Mouse (Mus musculus): ENCODE results near the gene C2cd3.

GRCm38 (mm10) chr7:100465248-100465647, 93.2 kb downstream of the C2cd3 start:
- TF ChIP-seq CTCF (IDR thresholded peaks at IDR 0.05; ENCODE audit: control insufficient read depth, insufficient read depth, insufficient replicate concordance, low read depth, low read length) (no peak), POLR2A (IDR thresholded peaks at IDR 0.05; ENCODE audit: control insufficient read depth, low read depth, low read length) (no peak)
